Mouse (Mus musculus): Measurements from ENCODE around the gene Oscar.

Oscar gene

GRCm38 (mm10) chr7:3616057-3616388 is at the start of gene Oscar:
Gene Oscar, minus strand, starts transcription at chr7:3616157.
- DNase-seq (ENCODE audit: low spot score in 2 of 2) = no peak

DNA sequence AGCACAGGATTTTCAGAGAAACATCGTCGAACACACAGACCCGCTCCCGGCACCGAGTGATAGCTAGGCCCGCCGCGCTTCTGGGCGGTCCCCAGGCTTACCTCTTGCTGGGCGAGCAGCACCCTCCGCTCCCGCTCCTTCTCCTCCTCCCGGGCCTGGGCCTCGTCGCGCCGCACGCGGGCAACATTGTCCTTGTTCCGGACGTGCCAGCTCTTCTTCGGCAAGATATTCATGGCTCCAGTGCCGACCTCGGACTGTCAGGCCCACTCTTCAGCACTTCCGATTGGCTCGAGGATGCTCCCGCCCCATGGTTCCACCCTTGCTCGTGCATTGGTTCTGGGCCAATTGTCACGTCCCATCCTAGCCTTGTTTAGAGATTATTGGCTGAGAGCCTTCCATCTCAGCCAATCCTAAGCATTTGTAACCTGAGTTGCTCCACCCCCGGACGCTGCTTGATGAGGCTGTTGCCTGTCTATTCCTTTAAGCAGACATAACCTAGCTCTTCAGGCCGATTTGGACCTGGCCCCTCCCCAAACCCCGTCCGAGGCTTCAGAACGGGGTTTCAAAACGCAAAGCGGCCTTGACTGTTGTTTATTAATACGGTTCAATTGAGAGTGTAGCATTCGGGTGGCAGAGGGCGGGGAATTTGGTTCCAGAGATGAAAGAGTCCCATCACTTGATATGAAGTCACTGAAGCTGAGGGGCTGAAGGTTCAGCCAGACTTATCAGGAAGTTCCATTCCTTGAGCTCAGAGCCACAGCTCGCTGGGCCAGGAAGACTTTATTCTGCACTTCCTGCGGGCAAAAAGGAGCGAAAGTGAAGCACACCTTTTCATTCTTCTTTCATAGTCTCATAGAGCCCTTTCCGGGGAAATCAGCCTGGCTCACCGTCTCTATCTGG is 49.5 kb upstream of the Oscar start, which contains the start of gene Leng1:
Leng1 (minus strand) TSS at position 626 of the 900 bp plus-strand sequence.
- DNase-seq (ENCODE audit: low spot score in 2 of 2) = peak; percentile 81 to 91

GRCm38 (mm10) chr7:3664524-3665214 is 48.7 kb upstream of the Oscar start:
- no peak for DNase-seq (ENCODE audit: low spot score in 2 of 2)

- DNase-seq (ENCODE audit: low spot score in 2 of 2) = no peak
Observed at GRCm38 (mm10) chr7:3658578-3658977, 42.6 kb upstream of the Oscar start.

- no peak for DNase-seq (ENCODE audit: low spot score in 2 of 2)
Observed at GRCm38 (mm10) chr7:3656966-3657365, 41.0 kb upstream of the Oscar start.

- no peak for DNase-seq (ENCODE audit: low spot score in 2 of 2)
Observed at GRCm38 (mm10) chr7:3646641-3647040, 30.7 kb upstream of the Oscar start.

- no peak for DNase-seq (ENCODE audit: low spot score in 2 of 2)
Observed at GRCm38 (mm10) chr7:3646188-3646587, 30.2 kb upstream of the Oscar start.

GRCm38 (mm10) chr7:3645488-3646025 is 29.6 kb upstream of the Oscar start:
- no peak for DNase-seq (ENCODE audit: low spot score in 2 of 2)

GRCm38 (mm10) chr7:3644672-3645487 is 28.9 kb upstream of the Oscar start, which contains the start of gene Cnot3:
Gene Cnot3, plus strand, starts transcription at chr7:3645268.
- DNase-seq (ENCODE audit: low spot score in 2 of 2) = peak; percentile 93 to 96

DNA sequence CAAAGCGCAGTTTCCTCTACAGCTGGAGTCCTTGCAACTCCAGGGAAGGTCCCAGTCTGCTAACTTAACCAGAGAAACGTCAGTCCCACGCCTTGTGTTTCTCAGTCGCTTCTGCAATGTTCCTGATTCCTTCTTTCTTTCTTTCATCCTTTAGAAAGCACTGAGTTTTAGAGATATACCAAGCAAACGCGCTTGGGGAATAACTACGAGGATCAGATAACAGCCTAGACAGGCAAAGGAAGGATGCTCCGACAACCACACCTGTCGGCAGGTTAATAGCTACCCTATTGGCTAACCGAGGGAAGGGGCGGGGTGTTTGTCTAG is 28.4 kb upstream of the Oscar start:
- DNase-seq (ENCODE audit: low spot score in 2 of 2) = peak in 1 of 2 experiments; percentile 77

GRCm38 (mm10) chr7:3643843-3644242 is 27.9 kb upstream of the Oscar start:
- DNase-seq (ENCODE audit: low spot score in 2 of 2) = no peak

- no peak for DNase-seq (ENCODE audit: low spot score in 2 of 2)
Observed at GRCm38 (mm10) chr7:3643412-3643811, 27.5 kb upstream of the Oscar start.

- DNase-seq (ENCODE audit: low spot score in 2 of 2) = no peak
Observed at GRCm38 (mm10) chr7:3630478-3630815, 14.5 kb upstream of the Oscar start.

GRCm38 (mm10) chr7:3629543-3630477 is 13.9 kb upstream of the Oscar start, which contains the start of the genes Tfpt and Prpf31:
Gene Tfpt, minus strand, starts transcription at chr7:3629929.
Gene Prpf31, plus strand, starts transcription at chr7:3629985.
- DNase-seq (ENCODE audit: low spot score in 2 of 2) = peak; percentile 78 to 86

GRCm38 (mm10) chr7:3629030-3629429 is 13.1 kb upstream of the Oscar start:
- DNase-seq (ENCODE audit: low spot score in 2 of 2) = no peak

- DNase-seq (ENCODE audit: low spot score in 2 of 2) = peak; percentile 55 to 81
Observed at GRCm38 (mm10) chr7:3617242-3617995, 1.5 kb upstream of the Oscar start, which contains the start of gene Ndufa3. Gene Ndufa3, plus strand, starts transcription at chr7:3617373.

GRCm38 (mm10) chr7:3616389-3617241 is 658 bp upstream of the Oscar start:
- DNase-seq (ENCODE audit: low spot score in 2 of 2) = peak in 1 of 2 experiments; percentile 38

GRCm38 (mm10) chr7:3614021-3614420 is 1.9 kb downstream of the Oscar start:
- no peak for DNase-seq (ENCODE audit: low spot score in 2 of 2)

DNA sequence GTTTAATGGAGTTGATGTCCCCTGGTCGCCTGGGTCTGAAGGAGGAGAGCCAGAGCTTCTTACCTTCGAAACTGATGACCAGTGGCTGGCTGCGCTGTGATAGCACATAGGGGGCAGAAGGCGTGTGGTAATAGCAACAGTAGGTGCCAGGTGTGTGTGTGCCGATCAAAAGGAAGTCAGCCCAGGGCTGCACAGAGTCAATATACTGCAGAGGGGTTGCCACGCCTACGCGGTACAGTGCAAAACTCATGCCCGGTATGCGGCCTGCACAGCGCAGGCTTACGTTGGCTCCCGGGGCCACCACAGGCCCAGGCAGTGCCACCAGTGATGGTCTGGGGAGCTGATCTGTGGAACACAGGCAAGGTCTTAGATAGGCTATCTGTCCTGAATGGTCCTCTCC is 5.0 kb downstream of the Oscar start:
- DNase-seq (ENCODE audit: low spot score in 2 of 2) = no peak

Data from cerebellum, postnatal 4 days (tissue).